Mouse (Mus musculus): ENCODE measurements around the gene Zbtb17. TPM values are rescaled to one million over a fixed set of nuclear protein-coding genes. Genes with fewer than 3 reads are reported as not detected.

Zbtb17 gene
- total and polyA plus RNA-seq, 2 experiments from 2014 or later: 30.1 to 34.4 TPM

GRCm38 (mm10) chr4:141514179-141514641 is 69.8 kb downstream of the Zbtb17 start:
- no peak for ATAC-seq (ENCODE audit: low FRiP score)
- no peak overlapping the region for H3K4me3 ChIP-seq (ENCODE audit: low read depth, low read length)
- DNase-seq (ENCODE audit: low spot score): no peak
- no peak overlapping the region for H3K4me2 ChIP-seq (ENCODE audit: low read depth, low read length, poor library complexity, severe bottlenecking)
- H3K9ac ChIP-seq (replicated peaks; ENCODE audit: low read length, poor library complexity, severe bottlenecking): no peak overlapping the region
- no peaks in the 10 kb centered on the region for H3K9me3 ChIP-seq (ENCODE audit: low read length)
- no peaks in the 10 kb centered on the region for H3K27me3 ChIP-seq (ENCODE audit: insufficient read depth, low read length)
- no peaks in the 10 kb centered on the region for H3K4me1 ChIP-seq (ENCODE audit: insufficient read depth, low read length)
- TF ChIP-seq CTCF (IDR thresholded peaks at IDR 0.05): no peak
- peaks cover 22% of the 10 kb centered on the region for H3K36me3 ChIP-seq (ENCODE audit: insufficient read depth, low read length)
- no peak overlapping the region for H3K27ac ChIP-seq (ENCODE audit: low read depth, low read length)
- WGBS: 58% methylated on average over 12 of the region's 12 CpGs

Other genes with a start within 250 kb of the Zbtb17 start
- 4.6 and 6.0 TPM in 2 replicates for gene Rsg1, start 230.7 kb upstream of the Zbtb17 start, total RNA-seq (2014; rRNA removed)
- gene Rsg1, start 230.7 kb upstream of the Zbtb17 start, polyA plus RNA-seq (2015; fragmentation: Nextera tagmentation; extraction: Ambion mirVana): 5.2 and 5.3 TPM in 2 replicates
- 0.76 and 1.3 TPM in 2 replicates for gene Arhgef19, start 205.2 kb upstream of the Zbtb17 start, total RNA-seq (2014; rRNA removed)
- 1.1 and 1.3 TPM in 2 replicates for gene Arhgef19, start 205.2 kb upstream of the Zbtb17 start, polyA plus RNA-seq (2015; fragmentation: Nextera tagmentation; extraction: Ambion mirVana)
- gene Epha2, start 143.4 kb upstream of the Zbtb17 start, total RNA-seq (2014; rRNA removed): 3.1 and 3.2 TPM in 2 replicates
- 0.27 and 0.30 TPM in 2 replicates for gene Epha2, start 143.4 kb upstream of the Zbtb17 start, polyA plus RNA-seq (2015; fragmentation: Nextera tagmentation; extraction: Ambion mirVana)
- 105 and 119 TPM in 2 replicates for gene Fam131c, start 76.4 kb upstream of the Zbtb17 start, total RNA-seq (2014; rRNA removed)
- 56.7 and 60.2 TPM in 2 replicates for gene Fam131c, start 76.4 kb upstream of the Zbtb17 start, polyA plus RNA-seq (2015; fragmentation: Nextera tagmentation; extraction: Ambion mirVana)
- not detected in 2 replicates for gene Clcnka, start 45.9 kb upstream of the Zbtb17 start, total RNA-seq (2014; rRNA removed)
- 0.07 and 0.12 TPM in 2 replicates for gene Clcnka, start 45.9 kb upstream of the Zbtb17 start, polyA plus RNA-seq (2015; fragmentation: Nextera tagmentation; extraction: Ambion mirVana)
- gene Clcnkb, start 28.6 kb upstream of the Zbtb17 start, total RNA-seq (2014; rRNA removed): not detected in 2 replicates
- gene Clcnkb, start 28.6 kb upstream of the Zbtb17 start, polyA plus RNA-seq (2015; fragmentation: Nextera tagmentation; extraction: Ambion mirVana): 0.27 and 0.43 TPM in 2 replicates
- gene Hspb7, start 23.9 kb upstream of the Zbtb17 start, total RNA-seq (2014; rRNA removed): 0.05 TPM in 1 of 2 replicates, not detected in the other
- gene Hspb7, start 23.9 kb upstream of the Zbtb17 start, polyA plus RNA-seq (2015; fragmentation: Nextera tagmentation; extraction: Ambion mirVana): 0.10 and 0.12 TPM in 2 replicates
- 1.9 and 4.5 TPM in 2 replicates for gene Srarp, start 8.5 kb upstream of the Zbtb17 start, total RNA-seq (2014; rRNA removed)
- 0.52 and 0.76 TPM in 2 replicates for gene Srarp, start 8.5 kb upstream of the Zbtb17 start, polyA plus RNA-seq (2015; fragmentation: Nextera tagmentation; extraction: Ambion mirVana)
- 20.0 and 23.2 TPM in 2 replicates for gene Spen, start 93.9 kb downstream of the Zbtb17 start, total RNA-seq (2014; rRNA removed)
- gene Spen, start 93.9 kb downstream of the Zbtb17 start, polyA plus RNA-seq (2015; fragmentation: Nextera tagmentation; extraction: Ambion mirVana): 8.6 and 13.6 TPM in 2 replicates
- 24.0 and 26.2 TPM in 2 replicates for gene Fblim1, start 161.4 kb downstream of the Zbtb17 start, total RNA-seq (2014; rRNA removed)
- gene Fblim1, start 161.4 kb downstream of the Zbtb17 start, polyA plus RNA-seq (2015; fragmentation: Nextera tagmentation; extraction: Ambion mirVana): 23.1 and 24.1 TPM in 2 replicates
- 0.33 and 1.4 TPM in 2 replicates for gene Tmem82, start 174.0 kb downstream of the Zbtb17 start, total RNA-seq (2014; rRNA removed)
- gene Tmem82, start 174.0 kb downstream of the Zbtb17 start, polyA plus RNA-seq (2015; fragmentation: Nextera tagmentation; extraction: Ambion mirVana): 0.68 and 0.85 TPM in 2 replicates
- 7.4 and 10.6 TPM in 2 replicates for gene Slc25a34, start 179.2 kb downstream of the Zbtb17 start, total RNA-seq (2014; rRNA removed)
- 2.0 and 2.1 TPM in 2 replicates for gene Slc25a34, start 179.2 kb downstream of the Zbtb17 start, polyA plus RNA-seq (2015; fragmentation: Nextera tagmentation; extraction: Ambion mirVana)
- gene Plekhm2, start 220.2 kb downstream of the Zbtb17 start, total RNA-seq (2014; rRNA removed): 40.0 and 41.7 TPM in 2 replicates
- gene Plekhm2, start 220.2 kb downstream of the Zbtb17 start, polyA plus RNA-seq (2015; fragmentation: Nextera tagmentation; extraction: Ambion mirVana): 6.7 and 6.9 TPM in 2 replicates
- 2.7 and 12.7 TPM in 2 replicates for gene Rsc1a1, start 240.9 kb downstream of the Zbtb17 start, total RNA-seq (2014; rRNA removed)
- gene Rsc1a1, start 240.9 kb downstream of the Zbtb17 start, polyA plus RNA-seq (2015; fragmentation: Nextera tagmentation; extraction: Ambion mirVana): not detected in 2 replicates